Mouse (Mus musculus) cortical plate, adult 2 months (tissue): ENCODE results near the gene Spata13.

Source experiments
- CTCF ChIP-seq: fragments of 200-500 bp; IDR thresholded peaks from 2 replicates; pipeline ENCODE4 v1.5.1; 2011; ENCODE audit warnings: mild to moderate bottlenecking, control low read depth, low read length; ENCODE audit not compliant: insufficient read depth; ENCODE audit errors: extremely low read depth
- POLR2A ChIP-seq: fragments of 200-500 bp; IDR thresholded peaks from 2 replicates; pipeline ENCODE4 v1.6.1; 2011; ENCODE audit warnings: mild to moderate bottlenecking, low read length, control low read depth; ENCODE audit not compliant: insufficient read depth; ENCODE audit errors: extremely low read depth

DNA sequence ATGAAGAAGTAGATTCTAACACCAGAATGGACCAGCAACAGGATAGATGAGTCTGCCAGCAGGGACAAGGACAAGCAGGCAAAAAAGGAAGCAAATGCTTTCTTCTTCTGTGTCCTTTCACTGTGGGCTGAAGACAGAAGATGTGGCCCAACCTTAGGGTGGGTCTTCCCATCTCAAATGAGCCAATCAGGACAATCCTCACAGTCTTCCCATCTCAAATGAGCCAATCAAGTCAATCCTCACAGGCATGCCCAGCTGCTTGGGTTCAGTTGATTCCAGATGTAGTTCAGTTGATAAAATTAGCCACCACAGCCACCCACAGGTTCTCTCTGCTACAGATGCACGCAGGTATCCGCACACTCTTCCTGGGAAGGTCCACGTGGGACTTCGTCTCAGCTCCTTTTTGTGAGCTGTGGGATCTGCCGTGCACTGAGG is 143.7 kb downstream of the Spata13 start:
- no peak for TF ChIP-seq CTCF
- no peak for TF ChIP-seq POLR2A
